In genomic region chr19:16955613-16956271, GRCm38 (mm10) we compare ENCODE assay signal across 9 mouse cellular contexts. TPM values are rescaled to one million over a fixed set of nuclear protein-coding genes. Genes with fewer than 3 reads are reported as not detected.
A peak's percentile ranks its signal among the peaks of the same experiment; 100 is the strongest.
DNase-seq lines count a peak whose midpoint lies in the region; ATAC-seq lines count a peak whose summit lies in the region.
"Had no signal": no experiment of that assay in that cellular context is flagged by ENCODE, and none has a peak within 500 bp of the region (broad histone marks: within the 10 kb centered on the region; RNA-seq: fewer than 3 reads in every experiment).

Prune2 (plus strand) TSS chr19:16956118.

- peak; percentile 94 for ATAC-seq in common myeloid progenitor, adult 5-6 weeks (replicated peaks; ENCODE audit: low read depth, poor library complexity, severe bottlenecking)
- ATAC-seq in hindbrain, embryonic 16.5 days: peak; percentile 94
- ATAC-seq in megakaryocyte, adult 5-6 weeks (ENCODE audit: poor library complexity, severe bottlenecking): peak; percentile 80

- no peaks in the 10 kb centered on the region; the same call in 1 of the 2 replicates for H3K27me3 ChIP-seq in hindbrain, embryonic 16.5 days (replicated peaks; ENCODE audit: control insufficient read depth, insufficient read depth, low read length)

- H3K4me3 ChIP-seq in hindbrain, embryonic 16.5 days (ENCODE audit: low read length): peak within 1 kb of the TSS; percentile 59

- peak within 1 kb of the TSS; percentile 99 for H3K4me2 ChIP-seq in hindbrain, embryonic 16.5 days (ENCODE audit: low read length)

- no peaks in the 10 kb centered on the region for H3K9me3 ChIP-seq in hindbrain, embryonic 16.5 days (ENCODE audit: control insufficient read depth, low read length)

- peak; percentile 69 for DNase-seq in adrenal gland, adult 8-10 months
- peak; percentile 51 for DNase-seq in gastrocnemius, postnatal 10 days
- DNase-seq in left cerebral cortex, adult 8-10 months (ENCODE audit: low spot score in 2 of 2): peak; percentile 4 to 15
- DNase-seq in right cerebral cortex, postnatal 14 days: peak; percentile 48
- DNase-seq in adipocyte (ENCODE audit: low spot score): no peak

- WGBS in hindbrain, embryonic 16.5 days: under 1% methylated on average over 36 of the region's 36 CpGs

- peak within 1 kb of the TSS; percentile 68 for H3K9ac ChIP-seq in hindbrain, embryonic 16.5 days (ENCODE audit: low read depth, low read length)

- peaks cover 12% of the 10 kb centered on the region for H3K4me1 ChIP-seq in hindbrain, embryonic 16.5 days (ENCODE audit: control insufficient read depth, insufficient read depth, low read depth, low read length)

- no peaks in the 10 kb centered on the region for H3K36me3 ChIP-seq in hindbrain, embryonic 16.5 days (ENCODE audit: control insufficient read depth, insufficient read depth, low read length)

- no peak within 1 kb of the TSS for H3K27ac ChIP-seq in hindbrain, embryonic 16.5 days (ENCODE audit: low read depth, low read length)
- H3K27ac ChIP-seq: macrophage had no signal

RNA-seq across cellular contexts. Expression of gene Prune2, which starts in this region (rescaled TPM):
- 10 to 100 TPM; 34.4 to 43.1 (median 40.0) TPM for total RNA-seq in adrenal gland, adult 8-10 months (2022)
- total RNA-seq in common myeloid progenitor, adult 5-6 weeks (2017): 0.78 and 0.82 TPM in 2 replicates
- 1 to 10 TPM; 3.4 to 4.5 TPM for total RNA-seq in gastrocnemius, postnatal 10 days (2021)
- polyA plus RNA-seq in hindbrain, embryonic 16.5 days (2015; fragmentation: Nextera tagmentation; extraction: Ambion mirVana): 9.0 and 9.5 TPM in 2 replicates
- 100 to 1,000 TPM in 2 of 4 experiments, 10 to 100 TPM in 2; 89.6 to 103 (median 97.8) TPM for total RNA-seq in left cerebral cortex, adult 8-10 months (2022)
- 1.6 and 3.2 TPM in 2 replicates for total RNA-seq in megakaryocyte, adult 5-6 weeks (2015)
- 2.0 and 3.4 TPM in 2 replicates for total RNA-seq in megakaryocyte, adult 5-6 weeks (2017)

Comparison
In these comparisons a context has a peak if more than half of its experiments do, and no peak if none do; other contexts are left out.
1. RNA of gene Prune2 (total RNA-seq): 89.6 to 103 TPM in left cerebral cortex, adult 8-10 months and 34.4 to 43.1 TPM in adrenal gland, adult 8-10 months; 3.4 to 4.5 TPM in gastrocnemius, postnatal 10 days, 1.6 to 3.4 TPM in megakaryocyte, adult 5-6 weeks and 0.78 to 0.82 TPM in common myeloid progenitor, adult 5-6 weeks; every median in the first group is over 4 times any median in the second.
2. Peak in ATAC-seq in common myeloid progenitor, adult 5-6 weeks; RNA of the gene not detected or under 1 TPM.
3. Peak in every context shown above with its lines, with median percentiles within 50 percentile points of each other: ATAC-seq.